Mouse (Mus musculus) intestine, embryonic 14.5 days (tissue): Measurements from ENCODE around the gene Bicd1. TPM values are rescaled to one million over a fixed set of nuclear protein-coding genes. Genes with fewer than 3 reads are reported as not detected.
"Not testable (repeated sequence)": the region's sequence is repeated elsewhere in the genome, so short reads cannot be mapped to it uniquely, and the experiment has no call there.

Source experiments
- ATAC-seq: fragments of 200-750 bp; cut with Nextera tagmentation; replicated peaks from 2 replicates; pipeline ENCODE4 v1.8.0; 2017; ENCODE audit warnings: low read depth, moderate number of reproducible peaks, moderate TSS enrichment, moderate library complexity; ENCODE audit not compliant: low FRiP score, low TSS enrichment
- DNase-seq: peaks from one replicate; pipeline ENCODE4 v3.0.0-alpha.2; 2018; ENCODE audit warnings: low spot score
- H3K27ac ChIP-seq: fragments of 300-500 bp; sonication (generic); 2 replicates; pipeline ENCODE4 v1.5.1; 2014; ENCODE audit warnings: low read depth, mild to moderate bottlenecking, control low read depth
- H3K27me3 ChIP-seq: fragments of 300-500 bp; sonication (generic); replicated peaks from 2 replicates; pipeline ENCODE4 v1.6.1; 2014; ENCODE audit warnings: low read length, control low read depth; ENCODE audit not compliant: control insufficient read depth, insufficient read depth
- H3K36me3 ChIP-seq: fragments of 300-500 bp; sonication (generic); 2 replicates; pipeline ENCODE4 v1.6.1; 2014; ENCODE audit warnings: low read length, control low read depth; ENCODE audit not compliant: control insufficient read depth, insufficient read depth
- H3K4me1 ChIP-seq: fragments of 300-500 bp; sonication (generic); replicated peaks from 2 replicates; pipeline ENCODE4 v1.6.1; 2014; ENCODE audit warnings: low read length, control low read depth, mixed read lengths; ENCODE audit not compliant: control insufficient read depth, insufficient read depth
- H3K4me2 ChIP-seq: fragments of 300-500 bp; sonication (generic); 2 replicates; pipeline ENCODE4 v1.6.1; 2014; ENCODE audit warnings: low read length
- H3K4me3 ChIP-seq: fragments of 300-500 bp; sonication (generic); 2 replicates; pipeline ENCODE4 v1.5.1; 2014; ENCODE audit warnings: low read depth, low read length, control low read depth, mixed read lengths
- H3K9ac ChIP-seq: fragments of 300-500 bp; sonication (generic); 2 replicates; pipeline ENCODE4 v1.6.1; 2014; ENCODE audit warnings: mild to moderate bottlenecking, low read length
- H3K9me3 ChIP-seq: fragments of 300-500 bp; sonication (generic); 2 replicates; pipeline ENCODE4 v1.6.1; 2016; ENCODE audit warnings: low read length, control low read depth; ENCODE audit not compliant: control insufficient read depth
- WGBS: fragments of 180-500 bp; shearing (Covaris S2); extraction: QIAGEN DNeasy Blood & Tissue Kit; methylation state at CpG from one replicate; pipeline ENCODE4 v1.1.7; 2014; 5-methylcytosine and 5-hydroxymethylcytosine counted together
- polyA plus RNA-seq: library from polyadenylated mRNA; unstranded; fragments of >200 nt; fragmentation: Nextera tagmentation; extraction: Ambion mirVana; gene quantifications from 2 replicates; pipeline ENCODE4 v1.2.1, GENCODE M21; 2014

The Bicd1 gene
- polyA plus RNA-seq, result 15.8 and 19.3 TPM in 2 replicates

DNA sequence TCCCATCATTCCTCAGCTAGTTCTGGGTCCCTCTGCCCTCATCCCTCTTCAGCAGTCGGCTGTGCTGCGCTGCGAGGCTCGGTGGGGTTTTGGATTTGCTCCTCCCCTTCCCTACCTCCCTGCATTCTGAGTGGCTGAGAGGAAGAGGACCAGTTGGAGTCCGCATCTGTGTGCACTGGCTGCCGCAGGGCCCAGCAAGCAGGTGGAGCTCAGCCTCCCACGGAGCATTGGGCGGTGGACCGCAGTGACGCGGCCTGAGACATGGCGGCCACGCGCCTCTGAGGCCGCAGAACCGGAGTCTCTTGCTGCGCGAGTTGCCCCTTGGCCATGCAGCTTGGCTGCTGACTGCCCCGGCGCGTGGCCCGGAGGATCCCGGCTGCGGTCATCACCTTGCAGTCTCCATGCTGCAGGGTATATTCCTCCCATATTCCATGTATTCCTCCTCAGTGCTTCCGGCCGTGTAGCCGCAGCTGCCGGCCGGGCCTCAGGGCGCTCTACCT is at the start of gene Bicd1:
Gene Bicd1 (plus strand): TSS at position 54 of the 500 bp plus-strand sequence.
- no peaks in the 10 kb centered on the region for H3K4me1 ChIP-seq

DNA sequence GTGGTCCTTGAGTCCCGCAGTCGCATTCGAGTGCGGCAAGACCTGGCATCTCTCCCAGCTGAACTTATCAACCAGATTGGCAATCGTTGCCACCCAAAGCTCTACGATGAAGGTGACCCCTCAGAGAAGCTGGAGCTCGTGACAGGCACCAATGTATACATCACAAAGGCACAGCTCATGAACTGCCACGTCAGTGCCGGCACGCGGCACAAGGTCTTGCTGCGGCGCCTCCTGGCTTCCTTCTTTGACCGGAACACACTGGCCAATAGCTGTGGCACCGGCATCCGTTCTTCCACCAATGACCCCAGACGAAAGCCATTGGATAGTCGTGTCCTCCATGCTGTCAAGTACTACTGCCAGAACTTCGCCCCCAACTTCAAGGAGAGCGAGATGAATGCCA is 46.2 kb upstream of the Bicd1 start:
- not testable (repeated sequence) for H3K4me2 ChIP-seq, H3K27me3 ChIP-seq, H3K9me3 ChIP-seq, H3K4me3 ChIP-seq, H3K9ac ChIP-seq, DNase-seq, ATAC-seq, H3K4me1 ChIP-seq, H3K36me3 ChIP-seq, H3K27ac ChIP-seq
- 96% methylated on average over 20 of the region's 20 CpGs for whole genome bisulfite sequencing

More for the DNA sequence above, at the start of gene Bicd1:
- peak; percentile 99 for ATAC-seq
- Histone ChIP-seq H3K4me2 (peak within 1 kb of the TSS; percentile 80), H3K36me3 (no peaks in the 10 kb centered on the region), H3K27ac (peak within 1 kb of the TSS; percentile 73), H3K9me3 (no peaks in the 10 kb centered on the region), H3K4me3 (peak within 1 kb of the TSS; percentile 67), H3K27me3 (no peaks in the 10 kb centered on the region), H3K9ac (peak within 1 kb of the TSS; percentile 55)
- whole genome bisulfite sequencing, result under 1% methylated on average over 30 of the region's 30 CpGs
- DNase-seq, result peak; percentile 85

DNA sequence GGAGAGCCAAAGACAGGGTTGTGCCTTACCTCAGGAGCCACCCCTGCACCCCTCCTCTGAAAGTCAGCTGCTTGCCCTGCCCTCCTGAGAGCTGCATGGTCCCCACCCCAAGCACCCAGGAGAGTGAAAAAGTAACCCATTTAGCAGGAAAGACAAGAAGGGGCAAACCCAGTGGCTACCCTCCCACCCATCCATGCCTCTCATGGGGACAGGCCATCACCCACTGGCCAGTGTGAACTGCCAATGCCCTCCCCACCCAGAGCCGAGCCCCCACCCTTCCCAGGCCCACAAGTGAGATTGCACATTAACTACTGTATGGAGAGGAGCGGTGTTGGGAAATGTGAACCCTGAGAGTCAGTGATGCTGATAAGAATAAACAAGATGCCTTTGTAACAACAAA is 42.7 kb upstream of the Bicd1 start:
- not testable (repeated sequence) for DNase-seq, H3K27ac ChIP-seq, H3K9ac ChIP-seq, H3K4me1 ChIP-seq, H3K36me3 ChIP-seq, H3K4me3 ChIP-seq, H3K4me2 ChIP-seq, H3K9me3 ChIP-seq, H3K27me3 ChIP-seq, ATAC-seq
- 89% methylated on average over 2 of the region's 2 CpGs for WGBS

DNA sequence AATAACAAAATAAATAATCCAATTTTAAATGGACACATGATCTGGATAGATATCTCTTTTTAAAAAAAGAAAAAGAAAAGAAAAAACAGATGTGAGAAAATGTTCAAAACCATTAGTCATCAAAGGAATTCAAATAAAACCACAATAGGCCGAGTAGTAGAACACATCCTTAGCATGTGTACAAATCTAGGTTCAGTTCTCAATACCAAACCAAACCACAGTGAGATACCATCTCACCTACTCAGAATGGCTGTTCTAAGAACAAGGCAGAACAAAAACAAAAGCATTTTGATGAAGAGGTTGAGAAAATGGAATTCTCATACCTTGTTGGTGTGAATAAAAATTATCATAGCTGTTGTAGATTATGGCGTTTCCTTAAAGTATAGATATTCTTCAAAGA is 42.3 kb upstream of the Bicd1 start:
- ATAC-seq, result no peak
- Histone ChIP-seq H3K4me2 (no peak overlapping the region), H3K9ac (no peak overlapping the region), H3K9me3 (no peaks in the 10 kb centered on the region), H3K27me3 (no peaks in the 10 kb centered on the region), H3K27ac (no peak overlapping the region), H3K36me3 (no peaks in the 10 kb centered on the region), H3K4me1 (no peaks in the 10 kb centered on the region), H3K4me3 (no peak overlapping the region)
- DNase-seq, result no peak
- WGBS, result 80% methylated on average over 2 of the region's 2 CpGs

DNA sequence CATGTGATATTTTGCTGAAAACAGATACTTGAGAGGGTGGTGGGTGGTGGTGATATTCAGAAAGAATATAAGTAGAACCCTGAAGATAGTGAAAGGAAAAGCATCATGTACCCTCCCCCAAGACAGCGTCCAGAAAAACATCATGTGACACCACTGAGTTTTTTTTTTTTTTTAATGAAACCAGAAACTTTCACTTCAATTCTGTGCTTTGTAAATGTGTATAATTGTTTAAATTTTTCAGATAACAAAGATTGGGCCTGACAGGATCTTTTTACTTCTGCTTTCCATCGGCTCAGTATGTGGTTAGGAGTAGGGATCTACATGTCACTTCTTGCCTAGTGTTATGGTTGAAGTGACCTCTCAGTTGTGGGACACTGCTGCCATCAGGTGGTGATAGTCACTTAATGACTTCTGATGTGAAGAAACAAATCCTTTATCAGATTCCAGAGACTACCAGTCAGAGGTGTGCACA is 33.7 kb upstream of the Bicd1 start:
- DNase-seq, result peak; percentile 70
- Histone ChIP-seq H3K9me3 (no peaks in the 10 kb centered on the region), H3K36me3 (no peaks in the 10 kb centered on the region), H3K9ac (no peak overlapping the region), H3K4me1 (no peaks in the 10 kb centered on the region), H3K27ac (no peak overlapping the region), H3K4me3 (no peak overlapping the region), H3K4me2 (no peak overlapping the region), H3K27me3 (no peaks in the 10 kb centered on the region)
- ATAC-seq, result peak; percentile 66; the same call in 1 of the 2 replicates
- WGBS, result 49% methylated on average over 2 of the region's 2 CpGs

DNA sequence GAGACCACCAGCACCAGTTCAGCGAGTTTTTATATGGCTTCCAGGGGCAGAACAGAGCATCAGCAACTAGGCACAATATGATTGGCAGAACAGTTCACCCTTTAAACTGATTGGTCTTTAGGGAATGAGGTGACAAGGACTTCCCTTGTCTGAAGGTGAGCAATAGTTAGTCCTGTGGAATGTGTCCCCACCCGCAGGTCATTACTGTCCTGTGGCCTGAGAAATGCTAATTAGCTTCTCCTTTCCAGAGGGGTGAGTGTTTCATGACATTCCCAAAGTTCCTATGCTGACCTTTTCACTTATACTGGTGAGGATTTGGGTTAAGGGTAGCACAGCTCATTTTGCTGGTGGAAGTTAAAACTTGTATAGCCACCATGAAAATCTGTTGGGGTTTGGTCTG is 25.2 kb upstream of the Bicd1 start:
- Histone ChIP-seq H3K4me3 (no peak overlapping the region), H3K4me2 (no peak overlapping the region), H3K36me3 (no peaks in the 10 kb centered on the region), H3K9ac (no peak overlapping the region), H3K9me3 (no peaks in the 10 kb centered on the region), H3K27me3 (no peaks in the 10 kb centered on the region), H3K27ac (no peak overlapping the region), H3K4me1 (no peaks in the 10 kb centered on the region)
- WGBS, result 85% methylated on average over 2 of the region's 2 CpGs
- DNase-seq (no peak), ATAC-seq (no peak)

DNA sequence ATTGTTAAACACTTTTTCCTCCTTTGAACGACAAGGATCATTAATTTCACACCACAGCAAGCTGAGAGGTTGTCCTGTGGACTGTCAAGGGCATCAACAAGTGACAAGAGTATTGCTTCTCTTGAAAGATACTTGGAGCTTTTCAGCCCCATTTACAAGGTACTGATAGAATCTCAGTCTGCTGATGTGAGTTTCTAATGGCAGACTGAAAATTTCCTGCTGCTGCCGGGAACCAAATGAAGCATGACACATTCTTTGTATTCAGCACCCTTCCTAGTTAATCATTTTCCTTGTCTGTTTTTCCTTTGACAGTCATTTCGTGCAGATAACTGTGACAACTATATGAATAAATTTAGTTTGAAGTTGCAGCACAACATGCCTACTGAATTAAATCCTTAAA is 22.3 kb upstream of the Bicd1 start:
- no peak for DNase-seq
- no peak overlapping the region for H3K9ac ChIP-seq
- H3K4me3 ChIP-seq, result no peak overlapping the region
- no peaks in the 10 kb centered on the region for H3K27me3 ChIP-seq
- H3K4me1 ChIP-seq, result no peaks in the 10 kb centered on the region
- 29% methylated on average over 3 of the region's 3 CpGs for WGBS
- no peak overlapping the region for H3K27ac ChIP-seq
- no peaks in the 10 kb centered on the region for H3K36me3 ChIP-seq
- ATAC-seq, result no peak
- H3K9me3 ChIP-seq, result no peaks in the 10 kb centered on the region
- no peak overlapping the region for H3K4me2 ChIP-seq

DNA sequence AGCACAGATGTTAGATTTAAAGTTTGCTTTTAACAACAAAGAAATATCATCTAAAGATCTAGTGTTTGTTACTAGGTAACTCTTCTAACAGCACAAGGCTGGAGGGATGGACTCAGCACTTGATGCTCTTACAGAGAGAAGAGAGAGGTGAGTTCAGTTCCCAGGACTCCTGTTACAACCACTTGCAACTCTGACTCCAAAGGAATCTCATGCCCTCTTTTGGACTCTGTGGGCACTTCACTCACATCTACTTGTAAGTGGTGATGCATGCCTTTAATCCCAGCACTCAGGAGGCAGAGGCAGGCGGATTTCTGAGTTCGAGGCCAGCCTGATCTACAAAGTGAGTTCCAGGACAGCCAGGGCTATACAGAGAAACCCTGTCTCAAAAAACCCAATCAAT is 19.1 kb upstream of the Bicd1 start:
- not testable (repeated sequence) for H3K27ac ChIP-seq, H3K9ac ChIP-seq, DNase-seq, H3K4me2 ChIP-seq, ATAC-seq, H3K9me3 ChIP-seq, H3K36me3 ChIP-seq, H3K27me3 ChIP-seq, H3K4me1 ChIP-seq, H3K4me3 ChIP-seq
- 97% methylated on average over 2 of the region's 2 CpGs for WGBS

DNA sequence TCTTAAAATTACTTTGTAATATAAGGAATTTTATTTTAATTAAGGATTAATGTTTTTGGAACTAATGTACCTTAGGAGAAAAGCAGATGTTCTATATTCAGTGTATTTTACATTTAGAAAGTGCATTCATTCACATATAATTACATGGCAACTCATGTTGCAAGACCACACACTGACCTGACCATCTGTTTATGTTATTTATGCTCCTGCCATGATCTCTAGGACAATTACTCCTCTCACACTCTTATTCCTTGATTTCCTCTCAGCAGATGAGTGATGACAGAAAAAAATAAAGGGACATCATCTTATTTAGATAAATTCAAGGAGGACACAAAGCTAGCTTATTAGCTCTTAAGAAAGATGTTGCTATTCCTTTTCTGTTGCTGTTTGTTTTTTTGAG is 9.3 kb upstream of the Bicd1 start:
- no peak for DNase-seq
- no peaks in the 10 kb centered on the region for H3K36me3 ChIP-seq
- H3K9ac ChIP-seq, result no peak overlapping the region
- H3K4me2 ChIP-seq, result no peak overlapping the region
- no peak overlapping the region for H3K27ac ChIP-seq
- no peak overlapping the region for H3K4me3 ChIP-seq
- no peaks in the 10 kb centered on the region for H3K9me3 ChIP-seq
- H3K4me1 ChIP-seq, result no peaks in the 10 kb centered on the region
- no peak for ATAC-seq
- no peaks in the 10 kb centered on the region for H3K27me3 ChIP-seq
